Mouse (Mus musculus): ENCODE measurements around the gene Syk. TPM values are rescaled to one million over a fixed set of nuclear protein-coding genes. Genes with fewer than 3 reads are reported as not detected.

The Syk gene
- polyA plus RNA-seq, 1 experiment from 2014 or later = 3.8 TPM

- Histone ChIP-seq H3K27me3 (ENCODE audit: control insufficient read depth, insufficient read depth, low read length) (no peaks in the 10 kb centered on the region), H3K9ac (ENCODE audit: low read length) (no peak overlapping the region), H3K36me3 (ENCODE audit: control insufficient read depth, insufficient read depth, low read length) (no peaks in the 10 kb centered on the region), H3K4me2 (ENCODE audit: low read depth) (no peak overlapping the region), H3K4me1 (ENCODE audit: control insufficient read depth, insufficient read depth, low read length) (no peaks in the 10 kb centered on the region), H3K9me3 (ENCODE audit: control insufficient read depth, low read length) (no peaks in the 10 kb centered on the region), H3K4me3 (ENCODE audit: low read depth, low read length) (no peak overlapping the region), H3K27ac (ENCODE audit: low read depth, low read length) (no peak overlapping the region)
- WGBS = 70% methylated on average over 4 of the region's 4 CpGs
- DNase-seq (ENCODE audit: low spot score) = no peak
- no peak for ATAC-seq (ENCODE audit: insufficient read depth, low FRiP score, low TSS enrichment)
Measured at GRCm38 (mm10) chr13:52542636-52543035, 40.3 kb upstream of the Syk start.

- H3K9me3 ChIP-seq (ENCODE audit: control insufficient read depth, low read length) = no peaks in the 10 kb centered on the region
- H3K27ac ChIP-seq (ENCODE audit: low read depth, low read length) = no peak overlapping the region
- H3K4me1 ChIP-seq (ENCODE audit: control insufficient read depth, insufficient read depth, low read length) = no peaks in the 10 kb centered on the region
- no peak overlapping the region for H3K4me3 ChIP-seq (ENCODE audit: low read depth, low read length)
- H3K9ac ChIP-seq (ENCODE audit: low read length) = no peak overlapping the region
- no peaks in the 10 kb centered on the region for H3K36me3 ChIP-seq (ENCODE audit: control insufficient read depth, insufficient read depth, low read length)
- H3K4me2 ChIP-seq (ENCODE audit: low read depth) = no peak overlapping the region
- ATAC-seq (ENCODE audit: insufficient read depth, low FRiP score, low TSS enrichment) (no peak), DNase-seq (ENCODE audit: low spot score) (no peak)
- H3K27me3 ChIP-seq (ENCODE audit: control insufficient read depth, insufficient read depth, low read length) = no peaks in the 10 kb centered on the region
- 91% methylated on average over 6 of the region's 6 CpGs for WGBS
Measured at GRCm38 (mm10) chr13:52546288-52546687, 36.7 kb upstream of the Syk start.

- no peak overlapping the region for H3K4me3 ChIP-seq (ENCODE audit: low read depth, low read length)
- no peaks in the 10 kb centered on the region for H3K4me1 ChIP-seq (ENCODE audit: control insufficient read depth, insufficient read depth, low read length)
- no peaks in the 10 kb centered on the region for H3K27me3 ChIP-seq (ENCODE audit: control insufficient read depth, insufficient read depth, low read length)
- no peaks in the 10 kb centered on the region for H3K36me3 ChIP-seq (ENCODE audit: control insufficient read depth, insufficient read depth, low read length)
- H3K9me3 ChIP-seq (ENCODE audit: control insufficient read depth, low read length) = no peaks in the 10 kb centered on the region
- WGBS = 79% methylated on average over 5 of the region's 5 CpGs
- H3K27ac ChIP-seq (ENCODE audit: low read depth, low read length) = no peak overlapping the region
- no peak overlapping the region for H3K9ac ChIP-seq (ENCODE audit: low read length)
- no peak overlapping the region for H3K4me2 ChIP-seq (ENCODE audit: low read depth)
- no peak for DNase-seq (ENCODE audit: low spot score)
- ATAC-seq (ENCODE audit: insufficient read depth, low FRiP score, low TSS enrichment) = no peak
Measured at GRCm38 (mm10) chr13:52550690-52551193, 32.2 kb upstream of the Syk start.

- WGBS = 90% methylated on average over 9 of the region's 9 CpGs
- Histone ChIP-seq H3K27ac (ENCODE audit: low read depth, low read length) (no peak overlapping the region), H3K36me3 (ENCODE audit: control insufficient read depth, insufficient read depth, low read length) (no peaks in the 10 kb centered on the region), H3K4me1 (ENCODE audit: control insufficient read depth, insufficient read depth, low read length) (no peaks in the 10 kb centered on the region), H3K4me2 (ENCODE audit: low read depth) (no peak overlapping the region), H3K4me3 (ENCODE audit: low read depth, low read length) (no peak overlapping the region), H3K27me3 (ENCODE audit: control insufficient read depth, insufficient read depth, low read length) (no peaks in the 10 kb centered on the region), H3K9me3 (ENCODE audit: control insufficient read depth, low read length) (no peaks in the 10 kb centered on the region), H3K9ac (ENCODE audit: low read length) (no peak overlapping the region)
- ATAC-seq (ENCODE audit: insufficient read depth, low FRiP score, low TSS enrichment) = no peak
- DNase-seq (ENCODE audit: low spot score) = no peak
Measured at GRCm38 (mm10) chr13:52551275-52551674, 31.7 kb upstream of the Syk start.

GRCm38 (mm10) chr13:52552822-52553477, 30.0 kb upstream of the Syk start:
- Histone ChIP-seq H3K27me3 (ENCODE audit: control insufficient read depth, insufficient read depth, low read length) (no peaks in the 10 kb centered on the region), H3K27ac (ENCODE audit: low read depth, low read length) (no peak overlapping the region), H3K4me1 (ENCODE audit: control insufficient read depth, insufficient read depth, low read length) (no peaks in the 10 kb centered on the region), H3K36me3 (ENCODE audit: control insufficient read depth, insufficient read depth, low read length) (no peaks in the 10 kb centered on the region), H3K9ac (ENCODE audit: low read length) (no peak overlapping the region), H3K4me3 (ENCODE audit: low read depth, low read length) (no peak overlapping the region), H3K9me3 (ENCODE audit: control insufficient read depth, low read length) (no peaks in the 10 kb centered on the region), H3K4me2 (ENCODE audit: low read depth) (no peak overlapping the region)
- no peak for DNase-seq (ENCODE audit: low spot score)
- ATAC-seq (ENCODE audit: insufficient read depth, low FRiP score, low TSS enrichment) = no peak
- WGBS = 68% methylated on average over 9 of the region's 9 CpGs

DNA sequence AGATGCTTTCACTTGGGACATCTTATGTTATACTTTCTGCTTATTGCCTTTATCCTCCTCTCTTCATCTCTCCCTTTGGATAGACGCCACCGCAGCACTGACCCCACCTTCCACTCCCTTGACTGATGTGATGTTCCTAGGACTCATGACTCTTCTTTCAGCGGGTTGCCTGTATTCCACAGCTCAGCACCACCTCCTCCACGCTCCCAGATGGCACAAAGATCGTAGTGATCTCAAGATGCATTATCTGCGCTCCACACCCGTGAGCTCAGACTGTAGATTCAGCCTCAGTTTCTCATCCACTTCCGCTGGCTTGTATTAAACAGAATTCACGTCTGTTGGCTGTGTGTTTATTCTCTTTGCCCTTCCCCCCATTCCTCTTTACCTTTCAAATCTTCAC, 28.3 kb upstream of the Syk start:
- H3K4me3 ChIP-seq (ENCODE audit: low read depth, low read length) = no peak overlapping the region
- WGBS = 90% methylated on average over 9 of the region's 9 CpGs
- ATAC-seq (ENCODE audit: insufficient read depth, low FRiP score, low TSS enrichment) = no peak

GRCm38 (mm10) chr13:52557421-52557820, 25.6 kb upstream of the Syk start:
- DNase-seq (ENCODE audit: low spot score) (no peak), ATAC-seq (ENCODE audit: insufficient read depth, low FRiP score, low TSS enrichment) (no peak)
- no peak overlapping the region for H3K4me2 ChIP-seq (ENCODE audit: low read depth)
- no peaks in the 10 kb centered on the region for H3K27me3 ChIP-seq (ENCODE audit: control insufficient read depth, insufficient read depth, low read length)
- no peak overlapping the region for H3K27ac ChIP-seq (ENCODE audit: low read depth, low read length)
- H3K4me3 ChIP-seq (ENCODE audit: low read depth, low read length) = no peak overlapping the region
- no peaks in the 10 kb centered on the region for H3K9me3 ChIP-seq (ENCODE audit: control insufficient read depth, low read length)
- WGBS = 79% methylated on average over 7 of the region's 7 CpGs
- H3K36me3 ChIP-seq (ENCODE audit: control insufficient read depth, insufficient read depth, low read length) = no peaks in the 10 kb centered on the region
- H3K4me1 ChIP-seq (ENCODE audit: control insufficient read depth, insufficient read depth, low read length) = peaks cover 4% of the 10 kb centered on the region
- H3K9ac ChIP-seq (ENCODE audit: low read length) = no peak overlapping the region

More for the DNA sequence above, 28.3 kb upstream of the Syk start:
- Histone ChIP-seq H3K36me3 (ENCODE audit: control insufficient read depth, insufficient read depth, low read length) (no peaks in the 10 kb centered on the region), H3K4me2 (ENCODE audit: low read depth) (no peak overlapping the region), H3K4me1 (ENCODE audit: control insufficient read depth, insufficient read depth, low read length) (no peaks in the 10 kb centered on the region), H3K27me3 (ENCODE audit: control insufficient read depth, insufficient read depth, low read length) (no peaks in the 10 kb centered on the region), H3K27ac (ENCODE audit: low read depth, low read length) (no peak overlapping the region), H3K9me3 (ENCODE audit: control insufficient read depth, low read length) (no peaks in the 10 kb centered on the region), H3K9ac (ENCODE audit: low read length) (no peak overlapping the region)
- DNase-seq (ENCODE audit: low spot score) = no peak

GRCm38 (mm10) chr13:52561367-52562165, 21.4 kb upstream of the Syk start:
- Histone ChIP-seq H3K4me2 (ENCODE audit: low read depth) (no peak overlapping the region), H3K4me1 (ENCODE audit: control insufficient read depth, insufficient read depth, low read length) (peaks cover 4% of the 10 kb centered on the region), H3K36me3 (ENCODE audit: control insufficient read depth, insufficient read depth, low read length) (no peaks in the 10 kb centered on the region), H3K9me3 (ENCODE audit: control insufficient read depth, low read length) (no peaks in the 10 kb centered on the region), H3K9ac (ENCODE audit: low read length) (no peak overlapping the region), H3K27ac (ENCODE audit: low read depth, low read length) (no peak overlapping the region), H3K4me3 (ENCODE audit: low read depth, low read length) (no peak overlapping the region), H3K27me3 (ENCODE audit: control insufficient read depth, insufficient read depth, low read length) (no peaks in the 10 kb centered on the region)
- ATAC-seq (ENCODE audit: insufficient read depth, low FRiP score, low TSS enrichment) = no peak
- 84% methylated on average over 8 of the region's 8 CpGs for WGBS
- no peak for DNase-seq (ENCODE audit: low spot score)

- Histone ChIP-seq H3K9me3 (ENCODE audit: control insufficient read depth, low read length) (no peaks in the 10 kb centered on the region), H3K4me1 (ENCODE audit: control insufficient read depth, insufficient read depth, low read length) (peaks cover 4% of the 10 kb centered on the region), H3K4me2 (ENCODE audit: low read depth) (no peak overlapping the region), H3K36me3 (ENCODE audit: control insufficient read depth, insufficient read depth, low read length) (no peaks in the 10 kb centered on the region), H3K27me3 (ENCODE audit: control insufficient read depth, insufficient read depth, low read length) (no peaks in the 10 kb centered on the region), H3K27ac (ENCODE audit: low read depth, low read length) (no peak overlapping the region), H3K4me3 (ENCODE audit: low read depth, low read length) (no peak overlapping the region), H3K9ac (ENCODE audit: low read length) (no peak overlapping the region)
- ATAC-seq (ENCODE audit: insufficient read depth, low FRiP score, low TSS enrichment) = 0 out of 2 replicates have a peak, but pooled peaks have one; percentile 27
- no peak for DNase-seq (ENCODE audit: low spot score)
- WGBS = 27% methylated on average over 4 of the region's 4 CpGs
Measured at GRCm38 (mm10) chr13:52562166-52562571, 20.8 kb upstream of the Syk start.

All from neural tube, embryonic 11.5 days (tissue).